Mouse (Mus musculus): ENCODE data around the gene Pcbp4.

- TF ChIP-seq GATA1 (IDR thresholded peaks at IDR 0.05; ENCODE audit: borderline replicate concordance, low read length) (no peak), FLI1 (IDR thresholded peaks at IDR 0.05; ENCODE audit: low read length) (no peak)
Observed at GRCm38 (mm10) chr9:106467746-106468145, 14.7 kb downstream of the Pcbp4 start.

Measured in megakaryocyte, embryonic 14.5 days (primary cell).